Mouse (Mus musculus): ENCODE measurements around the gene Nos1ap. TPM values are rescaled to one million over a fixed set of nuclear protein-coding genes. Genes with fewer than 3 reads are reported as not detected.

Gene Nos1ap
- polyA plus RNA-seq, 1 experiment from 2014 or later: 26.9 TPM

- H3K4me1 ChIP-seq (replicated peaks; ENCODE audit: control insufficient read depth, insufficient read depth, low read length): no peaks in the 10 kb centered on the region
- H3K27me3 ChIP-seq (replicated peaks; ENCODE audit: control insufficient read depth, insufficient read depth, low read length): no peaks in the 10 kb centered on the region
- H3K4me3 ChIP-seq (replicated peaks; ENCODE audit: low read length): no peak within 1 kb of the TSS
- H3K36me3 ChIP-seq (ENCODE audit: control insufficient read depth, insufficient read depth): no peaks in the 10 kb centered on the region
- ATAC-seq: no peak
- H3K27ac ChIP-seq (ENCODE audit: low read length): no peak within 1 kb of the TSS
- no peak within 1 kb of the TSS for H3K4me2 ChIP-seq (ENCODE audit: low read length)
- WGBS: 93% methylated on average over 4 of the region's 4 CpGs
- H3K9ac ChIP-seq (replicated peaks; ENCODE audit: low read depth, low read length): no peak within 1 kb of the TSS
- no peaks in the 10 kb centered on the region for H3K9me3 ChIP-seq (ENCODE audit: control insufficient read depth, low read length)
Observed at GRCm38 (mm10) chr1:170308503-170308902, 281.2 kb downstream of the Nos1ap start, which contains the start of gene Spata46. Gene Spata46, plus strand, starts transcription at chr1:170308803.

GRCm38 (mm10) chr1:170306232-170306631 is 283.4 kb downstream of the Nos1ap start, which contains the start of gene Gm7694:
Gene Gm7694, minus strand, starts transcription at chr1:170306332.
- no peaks in the 10 kb centered on the region for H3K9me3 ChIP-seq (ENCODE audit: control insufficient read depth, low read length)
- WGBS: 96% methylated on average over 4 of the region's 4 CpGs
- no peak within 1 kb of the TSS for H3K4me2 ChIP-seq (ENCODE audit: low read length)
- ATAC-seq: no peak
- no peaks in the 10 kb centered on the region for H3K36me3 ChIP-seq (ENCODE audit: control insufficient read depth, insufficient read depth)
- H3K4me3 ChIP-seq (replicated peaks; ENCODE audit: low read length): no peak within 1 kb of the TSS
- no peaks in the 10 kb centered on the region for H3K4me1 ChIP-seq (replicated peaks; ENCODE audit: control insufficient read depth, insufficient read depth, low read length)
- H3K27ac ChIP-seq (ENCODE audit: low read length): no peak within 1 kb of the TSS
- no peaks in the 10 kb centered on the region for H3K27me3 ChIP-seq (replicated peaks; ENCODE audit: control insufficient read depth, insufficient read depth, low read length)
- no peak within 1 kb of the TSS for H3K9ac ChIP-seq (replicated peaks; ENCODE audit: low read depth, low read length)

GRCm38 (mm10) chr1:170305002-170305401 is 284.7 kb downstream of the Nos1ap start:
- 93% methylated on average over 10 of the region's 10 CpGs for WGBS
- Histone ChIP-seq H3K9ac (replicated peaks; ENCODE audit: low read depth, low read length) (no peak overlapping the region), H3K36me3 (ENCODE audit: control insufficient read depth, insufficient read depth) (no peaks in the 10 kb centered on the region), H3K9me3 (ENCODE audit: control insufficient read depth, low read length) (no peaks in the 10 kb centered on the region), H3K4me1 (replicated peaks; ENCODE audit: control insufficient read depth, insufficient read depth, low read length) (no peaks in the 10 kb centered on the region), H3K4me2 (ENCODE audit: low read length) (no peak overlapping the region), H3K27ac (ENCODE audit: low read length) (no peak overlapping the region), H3K27me3 (replicated peaks; ENCODE audit: control insufficient read depth, insufficient read depth, low read length) (no peaks in the 10 kb centered on the region), H3K4me3 (replicated peaks; ENCODE audit: low read length) (no peak overlapping the region)
- no peak for ATAC-seq

GRCm38 (mm10) chr1:170303103-170303502 is 286.6 kb downstream of the Nos1ap start:
- Histone ChIP-seq H3K27ac (ENCODE audit: low read length) (no peak overlapping the region), H3K4me1 (replicated peaks; ENCODE audit: control insufficient read depth, insufficient read depth, low read length) (no peaks in the 10 kb centered on the region), H3K27me3 (replicated peaks; ENCODE audit: control insufficient read depth, insufficient read depth, low read length) (no peaks in the 10 kb centered on the region), H3K4me2 (ENCODE audit: low read length) (no peak overlapping the region), H3K4me3 (replicated peaks; ENCODE audit: low read length) (no peak overlapping the region), H3K36me3 (ENCODE audit: control insufficient read depth, insufficient read depth) (no peaks in the 10 kb centered on the region), H3K9ac (replicated peaks; ENCODE audit: low read depth, low read length) (no peak overlapping the region), H3K9me3 (ENCODE audit: control insufficient read depth, low read length) (no peaks in the 10 kb centered on the region)
- 81% methylated on average over 6 of the region's 6 CpGs for WGBS
- no peak for ATAC-seq

- H3K4me1 ChIP-seq (replicated peaks; ENCODE audit: control insufficient read depth, insufficient read depth, low read length): no peaks in the 10 kb centered on the region
- H3K27me3 ChIP-seq (replicated peaks; ENCODE audit: control insufficient read depth, insufficient read depth, low read length): no peaks in the 10 kb centered on the region
- ATAC-seq: no peak
- no peak overlapping the region for H3K9ac ChIP-seq (replicated peaks; ENCODE audit: low read depth, low read length)
- H3K9me3 ChIP-seq (ENCODE audit: control insufficient read depth, low read length): no peaks in the 10 kb centered on the region
- no peak overlapping the region for H3K4me3 ChIP-seq (replicated peaks; ENCODE audit: low read length)
- no peak overlapping the region for H3K27ac ChIP-seq (ENCODE audit: low read length)
- 85% methylated on average over 6 of the region's 6 CpGs for WGBS
- H3K36me3 ChIP-seq (ENCODE audit: control insufficient read depth, insufficient read depth): no peaks in the 10 kb centered on the region
- H3K4me2 ChIP-seq (ENCODE audit: low read length): no peak overlapping the region
Observed at GRCm38 (mm10) chr1:170302456-170302855, 287.2 kb downstream of the Nos1ap start.

- Histone ChIP-seq H3K4me2 (ENCODE audit: low read length) (no peak overlapping the region), H3K27me3 (replicated peaks; ENCODE audit: control insufficient read depth, insufficient read depth, low read length) (no peaks in the 10 kb centered on the region), H3K9ac (replicated peaks; ENCODE audit: low read depth, low read length) (no peak overlapping the region), H3K27ac (ENCODE audit: low read length) (no peak overlapping the region), H3K4me1 (replicated peaks; ENCODE audit: control insufficient read depth, insufficient read depth, low read length) (no peaks in the 10 kb centered on the region), H3K9me3 (ENCODE audit: control insufficient read depth, low read length) (no peaks in the 10 kb centered on the region), H3K4me3 (replicated peaks; ENCODE audit: low read length) (no peak overlapping the region), H3K36me3 (ENCODE audit: control insufficient read depth, insufficient read depth) (no peaks in the 10 kb centered on the region)
- no peak for ATAC-seq
- WGBS: 95% methylated on average over 9 of the region's 9 CpGs
Observed at GRCm38 (mm10) chr1:170301686-170302085, 288.0 kb downstream of the Nos1ap start.

GRCm38 (mm10) chr1:170299496-170299895 is 290.2 kb downstream of the Nos1ap start:
- WGBS: 81% methylated on average over 4 of the region's 4 CpGs
- no peak for ATAC-seq

GRCm38 (mm10) chr1:170294786-170295570 is 294.7 kb downstream of the Nos1ap start:
- Histone ChIP-seq H3K9ac (replicated peaks; ENCODE audit: low read depth, low read length) (no peak overlapping the region), H3K27me3 (replicated peaks; ENCODE audit: control insufficient read depth, insufficient read depth, low read length) (no peaks in the 10 kb centered on the region), H3K4me3 (replicated peaks; ENCODE audit: low read length) (no peak overlapping the region), H3K4me2 (ENCODE audit: low read length) (no peak overlapping the region), H3K27ac (ENCODE audit: low read length) (no peak overlapping the region), H3K4me1 (replicated peaks; ENCODE audit: control insufficient read depth, insufficient read depth, low read length) (peaks cover 4% of the 10 kb centered on the region), H3K36me3 (ENCODE audit: control insufficient read depth, insufficient read depth) (no peaks in the 10 kb centered on the region), H3K9me3 (ENCODE audit: control insufficient read depth, low read length) (no peaks in the 10 kb centered on the region)
- ATAC-seq: no peak
- 63% methylated on average over 15 of the region's 15 CpGs for WGBS

More at GRCm38 (mm10) chr1:170299496-170299895, 290.2 kb downstream of the Nos1ap start:
- H3K9ac ChIP-seq (replicated peaks; ENCODE audit: low read depth, low read length): no peak overlapping the region
- no peak overlapping the region for H3K4me2 ChIP-seq (ENCODE audit: low read length)
- no peak overlapping the region for H3K4me3 ChIP-seq (replicated peaks; ENCODE audit: low read length)
- H3K27ac ChIP-seq (ENCODE audit: low read length): no peak overlapping the region
- no peaks in the 10 kb centered on the region for H3K27me3 ChIP-seq (replicated peaks; ENCODE audit: control insufficient read depth, insufficient read depth, low read length)
- no peaks in the 10 kb centered on the region for H3K9me3 ChIP-seq (ENCODE audit: control insufficient read depth, low read length)
- H3K4me1 ChIP-seq (replicated peaks; ENCODE audit: control insufficient read depth, insufficient read depth, low read length): no peaks in the 10 kb centered on the region
- no peaks in the 10 kb centered on the region for H3K36me3 ChIP-seq (ENCODE audit: control insufficient read depth, insufficient read depth)

GRCm38 (mm10) chr1:170293257-170293656 is 296.4 kb downstream of the Nos1ap start:
- Histone ChIP-seq H3K36me3 (ENCODE audit: control insufficient read depth, insufficient read depth) (no peaks in the 10 kb centered on the region), H3K4me2 (ENCODE audit: low read length) (no peak overlapping the region), H3K9me3 (ENCODE audit: control insufficient read depth, low read length) (no peaks in the 10 kb centered on the region), H3K4me3 (replicated peaks; ENCODE audit: low read length) (no peak overlapping the region), H3K9ac (replicated peaks; ENCODE audit: low read depth, low read length) (no peak overlapping the region), H3K4me1 (replicated peaks; ENCODE audit: control insufficient read depth, insufficient read depth, low read length) (peaks cover 4% of the 10 kb centered on the region), H3K27me3 (replicated peaks; ENCODE audit: control insufficient read depth, insufficient read depth, low read length) (no peaks in the 10 kb centered on the region), H3K27ac (ENCODE audit: low read length) (no peak overlapping the region)
- 75% methylated on average over 5 of the region's 5 CpGs for WGBS
- ATAC-seq: no peak

Measured in forebrain, embryonic 16.5 days (tissue).